Mouse (Mus musculus): ENCODE measurements around the gene Galnt18.

DNA sequence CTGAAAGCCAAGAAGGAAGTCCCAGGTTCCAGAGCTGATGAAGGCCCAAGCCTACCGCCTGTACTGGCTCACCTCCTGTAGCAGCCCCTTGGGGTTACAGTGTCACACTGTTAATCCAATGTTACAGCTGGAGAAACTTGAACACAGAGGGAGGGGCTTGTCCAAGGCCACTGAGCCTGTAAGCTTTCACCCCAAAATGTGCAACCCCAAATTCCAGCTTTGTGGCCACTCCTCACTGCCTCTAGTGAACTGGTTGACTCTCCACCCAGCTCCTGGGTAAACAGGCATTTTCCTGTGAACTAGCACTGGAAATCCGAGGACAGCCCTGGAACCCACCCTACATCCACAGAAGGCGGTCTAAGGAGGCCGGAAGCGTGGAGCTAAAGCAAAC, 58.5 kb downstream of the Galnt18 start:
- TF ChIP-seq CTCF (IDR thresholded peaks at IDR 0.05; ENCODE audit: borderline replicate concordance, insufficient read depth, low read depth, low read length) (no peak), POLR2A (IDR thresholded peaks at IDR 0.05; ENCODE audit: borderline replicate concordance, insufficient read depth, low read length) (no peak)
